Mouse (Mus musculus) MEL (cell line): Measurements from ENCODE around the gene Fkbp1b. TPM values are rescaled to one million over a fixed set of nuclear protein-coding genes. Genes with fewer than 3 reads are reported as not detected.

Experiments
- DNase-seq: peaks from one replicate; pipeline ENCODE4 v3.0.0; 2011; ENCODE audit warnings: low read depth, low spot score
- H3K27ac ChIP-seq: 2 replicates; pipeline ENCODE4 v1.5.1; 2012; ENCODE audit warnings: low read depth, mild to moderate bottlenecking, control low read depth, low read length, moderate library complexity; ENCODE audit not compliant: control insufficient read depth
- H3K27me3 ChIP-seq, 2 experiments: fragments of 150-350 bp in 1 of 2; sonication (generic) in 1 of 2; 2 replicates each; pipeline ENCODE4 v1.6.1; 2012; ENCODE audit warnings: low read length in 2 of 2, mild to moderate bottlenecking in 2 of 2, improper control_type of control experiment in 1 of 2, moderate library complexity in 1 of 2; ENCODE audit not compliant: insufficient read depth in 2 of 2, control insufficient read depth in 1 of 2
- H3K36me3 ChIP-seq, 2 experiments: 2 replicates each; pipeline ENCODE4 v1.6.1; 2012 to 2014; ENCODE audit warnings: low read length in 2 of 2, improper control_type of control experiment in 1 of 2, inconsistent platforms in 1 of 2, mild to moderate bottlenecking in 1 of 2; ENCODE audit not compliant: insufficient read depth in 2 of 2, control insufficient read depth in 1 of 2
- H3K4me1 ChIP-seq, 2 experiments: fragments of 150-350 bp in 1 of 2; sonication (generic) in 1 of 2; 2 replicates each; pipeline ENCODE4 v1.6.1; 2012; ENCODE audit warnings: low read length in 2 of 2, improper control_type of control experiment in 1 of 2, mild to moderate bottlenecking in 1 of 2; ENCODE audit not compliant: insufficient read depth in 2 of 2, control insufficient read depth in 1 of 2
- H3K4me3 ChIP-seq, 2 experiments: fragments of 150-350 bp in 1 of 2; sonication (generic) in 1 of 2; 2 replicates each; pipeline ENCODE4 v1.5.1; 2012; ENCODE audit warnings: low read depth in 2 of 2, low read length in 2 of 2, mild to moderate bottlenecking in 2 of 2, moderate library complexity in 2 of 2, control low read depth in 1 of 2, improper control_type of control experiment in 1 of 2; ENCODE audit not compliant: control insufficient read depth in 1 of 2, insufficient read depth in 1 of 2
- H3K79me2 ChIP-seq: 2 replicates; pipeline ENCODE4 v1.6.1; 2012; ENCODE audit warnings: mild to moderate bottlenecking, low read length, moderate library complexity; ENCODE audit not compliant: control insufficient read depth, poor library complexity, insufficient read depth
- H3K9ac ChIP-seq: 2 replicates; pipeline ENCODE4 v1.6.1; 2012; ENCODE audit warnings: low read depth, mild to moderate bottlenecking, control low read depth, low read length, moderate library complexity; ENCODE audit not compliant: control insufficient read depth, poor library complexity, severe bottlenecking
- H3K9me3 ChIP-seq: fragments of 150-350 bp; sonication (generic); replicated peaks from 2 replicates; pipeline ENCODE4 v1.6.1; 2012; ENCODE audit warnings: mild to moderate bottlenecking, low read length, improper control_type of control experiment, moderate library complexity; ENCODE audit not compliant: insufficient read depth
- BHLHE40 ChIP-seq: IDR thresholded peaks from 2 replicates; pipeline ENCODE4 v1.6.1; 2012; ENCODE audit warnings: low read depth, mild to moderate bottlenecking, inconsistent platforms, low read length, improper control_type of control experiment, borderline replicate concordance
- CHD1 ChIP-seq: IDR thresholded peaks from 2 replicates; pipeline ENCODE4 v1.6.1; 2012; ENCODE audit warnings: low read depth, mild to moderate bottlenecking, inconsistent platforms, low read length, improper control_type of control experiment
- CHD2 ChIP-seq: IDR thresholded peaks from 2 replicates; pipeline ENCODE4 v1.6.1; 2011; ENCODE audit warnings: low read length, improper control_type of control experiment
- ELF1 ChIP-seq: IDR thresholded peaks from 2 replicates; pipeline ENCODE4 v1.6.1; 2014; ENCODE audit warnings: low read depth, mild to moderate bottlenecking, inconsistent platforms, low read length, improper control_type of control experiment, moderate library complexity
- EP300 ChIP-seq, 2 experiments: IDR thresholded peaks; 2 replicates each; pipeline ENCODE4 v1.6.1; 2011; ENCODE audit warnings: improper control_type of control experiment in 2 of 2, low read length in 2 of 2, low read depth in 1 of 2, mild to moderate bottlenecking in 1 of 2
- ETS1 ChIP-seq: IDR thresholded peaks from 2 replicates; pipeline ENCODE4 v1.6.1; 2012; ENCODE audit warnings: low read depth, mild to moderate bottlenecking, inconsistent platforms, low read length, improper control_type of control experiment, moderate library complexity
- GATA1 ChIP-seq: IDR thresholded peaks from 2 replicates; pipeline ENCODE4 v1.6.1; 2011; ENCODE audit warnings: low read depth, low read length, improper control_type of control experiment
- HCFC1 ChIP-seq: IDR thresholded peaks from 2 replicates; pipeline ENCODE4 v1.6.1; 2012; ENCODE audit warnings: low read depth, mild to moderate bottlenecking, inconsistent platforms, low read length, improper control_type of control experiment, moderate library complexity
- JUND ChIP-seq: IDR thresholded peaks from 2 replicates; pipeline ENCODE4 v1.6.1; 2011; ENCODE audit warnings: low read depth, mild to moderate bottlenecking, improper control_type of control experiment, low read length
- KAT2A ChIP-seq: conservative IDR thresholded peaks from 2 replicates; pipeline ENCODE4 v1.6.1; 2012; ENCODE audit warnings: low read depth, low read length, improper control_type of control experiment, inconsistent platforms
- MAFK ChIP-seq: IDR thresholded peaks from 2 replicates; pipeline ENCODE4 v1.6.1; 2011; ENCODE audit warnings: low read depth, mild to moderate bottlenecking, low read length, improper control_type of control experiment, borderline replicate concordance
- MAX ChIP-seq: IDR thresholded peaks from 2 replicates; pipeline ENCODE4 v1.6.1; 2011; ENCODE audit warnings: low read length, improper control_type of control experiment
- MAZ ChIP-seq: IDR thresholded peaks from 2 replicates; pipeline ENCODE4 v1.6.1; 2012; ENCODE audit warnings: low read depth, mild to moderate bottlenecking, inconsistent platforms, low read length, improper control_type of control experiment
- MEF2A ChIP-seq: IDR thresholded peaks from 2 replicates; pipeline ENCODE4 v1.6.1; 2014; ENCODE audit warnings: low read depth, mild to moderate bottlenecking, inconsistent platforms, low read length, improper control_type of control experiment; ENCODE audit not compliant: poor library complexity, insufficient replicate concordance, severe bottlenecking; ENCODE audit errors: extremely low read depth
- MXI1 ChIP-seq: IDR thresholded peaks from 2 replicates; pipeline ENCODE4 v1.6.1; 2011; ENCODE audit warnings: mild to moderate bottlenecking, low read depth, low read length, improper control_type of control experiment
- MYB ChIP-seq: IDR thresholded peaks from 2 replicates; pipeline ENCODE4 v1.6.1; 2011; ENCODE audit warnings: mild to moderate bottlenecking, low read depth, low read length, improper control_type of control experiment
- NELFE ChIP-seq: IDR thresholded peaks from 2 replicates; pipeline ENCODE4 v1.6.1; 2011; ENCODE audit warnings: low read depth, low read length, improper control_type of control experiment
- POLR2A ChIP-seq, 2 experiments: IDR thresholded peaks; 2 replicates each; pipeline ENCODE4 v1.6.1; 2011 to 2012; ENCODE audit warnings: low read length in 2 of 2, mild to moderate bottlenecking in 2 of 2, control low read depth in 1 of 2, improper control_type of control experiment in 1 of 2, low read depth in 1 of 2, moderate library complexity in 1 of 2; ENCODE audit not compliant: control insufficient read depth in 1 of 2, insufficient read depth in 1 of 2, poor library complexity in 1 of 2
- POLR2AphosphoS2 ChIP-seq: IDR thresholded peaks from 2 replicates; pipeline ENCODE4 v1.6.1; 2011; ENCODE audit warnings: low read length, improper control_type of control experiment
- POLR2AphosphoS5 ChIP-seq: IDR thresholded peaks from 2 replicates; pipeline ENCODE4 v1.6.1; 2012; ENCODE audit warnings: low read depth, borderline replicate concordance, mild to moderate bottlenecking, inconsistent platforms, low read length, moderate library complexity, mixed read lengths
- RCOR1 ChIP-seq: IDR thresholded peaks from 2 replicates; pipeline ENCODE4 v1.6.1; 2012; ENCODE audit warnings: low read depth, mild to moderate bottlenecking, inconsistent platforms, low read length, improper control_type of control experiment
- SIN3A ChIP-seq: IDR thresholded peaks from 2 replicates; pipeline ENCODE4 v1.6.1; 2012; ENCODE audit warnings: low read length, improper control_type of control experiment, inconsistent platforms
- TAL1 ChIP-seq: IDR thresholded peaks from 2 replicates; pipeline ENCODE4 v1.6.1; 2012; ENCODE audit warnings: mild to moderate bottlenecking, inconsistent platforms, low read length, moderate library complexity, mixed read lengths
- TBP ChIP-seq: IDR thresholded peaks from 2 replicates; pipeline ENCODE4 v1.8.0; 2011; ENCODE audit warnings: low read depth, low read length, improper control_type of control experiment
- TCF12 ChIP-seq: IDR thresholded peaks from 2 replicates; pipeline ENCODE4 v1.6.1; 2014; ENCODE audit warnings: low read depth, mild to moderate bottlenecking, inconsistent platforms, low read length, improper control_type of control experiment, moderate library complexity
- UBTF ChIP-seq: IDR thresholded peaks from 2 replicates; pipeline ENCODE4 v1.6.1; 2012; ENCODE audit warnings: low read depth, mild to moderate bottlenecking, inconsistent platforms, low read length, improper control_type of control experiment, moderate library complexity, borderline replicate concordance; ENCODE audit not compliant: insufficient read depth
- USF1 ChIP-seq: IDR thresholded peaks from 2 replicates; pipeline ENCODE4 v1.6.1; 2014; ENCODE audit warnings: low read depth, mild to moderate bottlenecking, inconsistent platforms, low read length, improper control_type of control experiment, moderate library complexity
- USF2 ChIP-seq, 2 experiments: IDR thresholded peaks; 2 replicates each; pipeline ENCODE4 v1.6.1; 2011 to 2012; ENCODE audit warnings: improper control_type of control experiment in 2 of 2, low read length in 2 of 2, borderline replicate concordance in 1 of 2, inconsistent platforms in 1 of 2, low read depth in 1 of 2, mild to moderate bottlenecking in 1 of 2; ENCODE audit not compliant: insufficient read depth in 1 of 2
- ZC3H11A ChIP-seq: IDR thresholded peaks from 2 replicates; pipeline ENCODE4 v1.6.1; 2012; ENCODE audit warnings: low read depth, mild to moderate bottlenecking, inconsistent platforms, low read length, improper control_type of control experiment
- ZMIZ1 ChIP-seq: IDR thresholded peaks from 2 replicates; pipeline ENCODE4 v1.6.1; 2012; ENCODE audit warnings: low read depth, mild to moderate bottlenecking, inconsistent platforms, low read length, improper control_type of control experiment, moderate library complexity
- ZNF384 ChIP-seq: IDR thresholded peaks from 2 replicates; pipeline ENCODE4 v1.6.1; 2012; ENCODE audit warnings: low read depth, mild to moderate bottlenecking, inconsistent platforms, low read length, improper control_type of control experiment
- polyA plus RNA-seq, 2 experiments: library from polyadenylated mRNA; stranded (reverse) in 1 of 2; unstranded in 1 of 2; fragments of >175 nt in 1 of 2; fragments of >200 nt in 1 of 2; gene quantifications; 2 replicates each; pipeline versions ENCODE4 v1.2.1 to v1.2.4; 2012; ENCODE audit warnings: low replicate concordance in 2 of 2, low read depth in 1 of 2; ENCODE audit not compliant: insufficient read length in 2 of 2, insufficient read depth in 1 of 2, missing spikeins in 1 of 2
- total RNA-seq: library from RNA; depleted of rRNA; stranded (reverse); fragments of 300-350 nt; gene quantifications from 2 replicates; pipeline ENCODE4 v1.2.3, GENCODE M21; 2012

The Fkbp1b gene
- total and polyA plus RNA-seq, 3 experiments = 2.1 to 6.8 TPM; not detected in 1

DNA sequence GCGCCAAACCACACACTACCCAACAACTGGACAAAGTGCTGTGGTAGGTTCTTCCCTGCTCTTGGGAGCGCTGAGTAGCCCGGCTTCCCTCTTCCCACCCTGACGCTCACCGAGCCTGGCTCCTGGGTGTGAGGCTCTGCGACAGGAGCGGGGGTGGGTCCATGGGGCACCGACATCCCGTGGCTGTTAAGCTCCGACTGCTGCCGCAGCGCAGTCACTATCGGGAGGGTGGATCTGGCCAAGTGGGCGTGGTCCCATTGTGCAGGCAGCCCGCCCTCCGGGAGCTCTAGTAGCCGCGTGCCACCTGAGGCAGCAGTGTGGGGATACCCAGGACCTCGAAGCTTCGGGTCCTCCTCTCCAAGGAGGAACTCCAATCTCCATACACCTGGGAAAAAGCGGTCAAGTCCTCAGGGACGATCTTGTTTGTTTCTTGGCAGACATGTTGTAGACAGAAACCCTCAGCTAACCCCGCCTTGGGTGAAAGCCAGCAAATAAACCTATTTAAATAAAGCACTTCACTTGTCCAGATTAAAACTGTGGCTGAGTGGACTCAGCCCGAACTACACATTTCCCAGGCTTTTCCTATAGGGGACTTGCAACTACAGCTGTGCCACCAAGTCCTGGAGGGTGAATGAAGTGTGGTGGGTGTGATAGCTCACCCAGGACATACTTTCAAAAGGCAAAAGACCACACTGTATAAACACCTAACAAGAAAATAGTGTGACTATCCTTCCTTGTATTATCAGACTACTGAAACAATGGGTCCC lies 33.0 kb upstream of the Fkbp1b start, which contains the start of gene Mfsd2b:
Gene Mfsd2b, minus strand, starts transcription at position 199 of the 767 bp plus-strand sequence.
- TF ChIP-seq ZC3H11A (no peak), ETS1 (peak; percentile 76), HCFC1 (peak; percentile 40; the same call in 1 of the 2 replicates), POLR2AphosphoS2 (peak; percentile 98), USF2 (IDR thresholded peaks at IDR 0.05; ENCODE audit: borderline replicate concordance in 1 of 2, insufficient read depth in 1 of 2, low read depth in 1 of 2, low read length in 2 of 2) (no peak), MAFK (no peak), ELF1 (peak; percentile 9; the same call in 1 of the 2 replicates), MAX (peak; percentile 96), MXI1 (peak; percentile 89), RCOR1 (no peak), SIN3A (peak; percentile 88), JUND (no peak), ZMIZ1 (peak; percentile 93), UBTF (0 out of 2 replicates have a peak, but pooled peaks have one; percentile 67), TBP (peak; percentile 74), TCF12 (peak; percentile 83), EP300 (IDR thresholded peaks at IDR 0.05; ENCODE audit: low read depth in 1 of 2, low read length in 2 of 2) (peak; percentile 56 to 62), BHLHE40 (peak; percentile 64; the same call in 1 of the 2 replicates), TAL1 (no peak), NELFE (peak; percentile 92), POLR2A (IDR thresholded peaks at IDR 0.05; ENCODE audit: control insufficient read depth in 1 of 2, insufficient read depth in 1 of 2, low read depth in 1 of 2, low read length in 2 of 2, poor library complexity in 1 of 2) (peak; percentile 71 to 87; a peak in 3 of 4 replicates), KAT2A (no peak; the same call in 1 of the 2 replicates), ZNF384 (no peak), POLR2AphosphoS5 (peak; percentile 81; the same call in 1 of the 2 replicates), CHD1 (peak; percentile 68), USF1 (peak; percentile 28; the same call in 1 of the 2 replicates), CHD2 (no peak), GATA1 (peak; percentile 68), MYB (no peak), MAZ (0 out of 2 replicates have a peak, but pooled peaks have one; percentile 31), MEF2A (no peak)
- TF ChIP-seq, all 39 proteins: peak for 20
- DNase-seq = peak; percentile 95
- Histone ChIP-seq H3K27me3 (no peaks in the 10 kb centered on the region), H3K9ac (peak within 1 kb of the TSS; percentile 84), H3K9me3 (no peaks in the 10 kb centered on the region), H3K27ac (peak within 1 kb of the TSS; percentile 92), H3K4me1 (peaks cover 16 to 34% of the 10 kb centered on the region in 2 experiments), H3K36me3 (peaks cover 0 to 24% of the 10 kb centered on the region in 2 experiments; a peak in 3 of 4 replicates), H3K4me3 (peak within 1 kb of the TSS; percentile 71 to 93), H3K79me2 (peaks cover 5% of the 10 kb centered on the region)
